Mouse (Mus musculus): ENCODE measurements around the gene Gm6096. TPM values are rescaled to one million over a fixed set of nuclear protein-coding genes. Genes with fewer than 3 reads are reported as not detected.
A peak's percentile ranks its signal among the peaks of the same experiment; 100 is the strongest.

The Gm6096 gene
- polyA plus RNA-seq, 1 experiment: 0.13 TPM

DNA sequence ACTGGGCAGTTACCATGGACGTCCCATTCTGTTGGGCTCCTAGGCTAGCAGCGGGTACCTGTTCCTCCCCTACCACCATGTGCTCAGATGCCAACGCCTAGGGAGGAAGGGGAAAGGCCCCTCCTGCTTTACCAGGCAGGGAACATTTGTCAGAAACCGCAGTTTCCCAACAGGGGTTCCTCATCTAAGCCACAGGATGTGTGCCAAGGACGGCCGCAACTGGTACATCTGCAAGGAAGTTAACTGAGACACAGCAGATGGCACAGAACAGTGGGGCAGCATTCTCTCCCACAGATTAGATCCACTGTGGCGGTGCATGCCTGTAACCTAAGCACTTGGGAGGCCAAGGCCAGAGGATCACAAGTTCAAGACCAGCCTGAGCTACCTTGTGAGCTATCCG, 36.2 kb upstream of the Gm6096 start:
- no peaks in the 10 kb centered on the region for H3K27me3 ChIP-seq (ENCODE audit: control insufficient read depth, insufficient read depth, insufficient read length)
- no peak overlapping the region for H3K4me3 ChIP-seq
- TF ChIP-seq POLR2AphosphoS2 (IDR thresholded peaks at IDR 0.05; ENCODE audit: insufficient read length, low read depth) (no peak), MYOG (IDR thresholded peaks at IDR 0.05; ENCODE audit: control insufficient read depth in 1 of 3, insufficient read depth in 1 of 3, insufficient read length in 2 of 3, low read depth in 2 of 3) (no peak), E2F4 (IDR thresholded peaks at IDR 0.05; ENCODE audit: insufficient read depth) (no peak), CEBPB (IDR thresholded peaks at IDR 0.05; ENCODE audit: insufficient read depth, poor library complexity, severe bottlenecking) (no peak), TCF12 (IDR thresholded peaks at IDR 0.05; ENCODE audit: insufficient read depth, poor library complexity, severe bottlenecking) (no peak), MAX (IDR thresholded peaks at IDR 0.05; ENCODE audit: low read depth) (no peak), TCF3 (IDR thresholded peaks at IDR 0.05; ENCODE audit: insufficient read length, low read depth) (no peak), MYOD1 (IDR thresholded peaks at IDR 0.05; ENCODE audit: control insufficient read depth in 1 of 3, insufficient read length in 2 of 3, low read depth in 2 of 3) (no peak), SRF (IDR thresholded peaks at IDR 0.05; ENCODE audit: control insufficient read depth, insufficient read length, low read depth) (no peak), POLR2A (IDR thresholded peaks at IDR 0.05; ENCODE audit: insufficient read length, low read depth) (no peak), REST (IDR thresholded peaks at IDR 0.05; ENCODE audit: insufficient read depth, insufficient read length) (no peak), USF1 (IDR thresholded peaks at IDR 0.05; ENCODE audit: low read depth) (no peak)
- H3K36me3 ChIP-seq (ENCODE audit: control insufficient read depth, insufficient read depth): peaks cover 57% of the 10 kb centered on the region
- H3ac ChIP-seq (ENCODE audit: control insufficient read depth, insufficient read length): no peak overlapping the region
- H3K79me2 ChIP-seq (ENCODE audit: control insufficient read depth, insufficient read depth): no peaks in the 10 kb centered on the region
- H3K4me2 ChIP-seq (ENCODE audit: low read depth): no peak overlapping the region

DNA sequence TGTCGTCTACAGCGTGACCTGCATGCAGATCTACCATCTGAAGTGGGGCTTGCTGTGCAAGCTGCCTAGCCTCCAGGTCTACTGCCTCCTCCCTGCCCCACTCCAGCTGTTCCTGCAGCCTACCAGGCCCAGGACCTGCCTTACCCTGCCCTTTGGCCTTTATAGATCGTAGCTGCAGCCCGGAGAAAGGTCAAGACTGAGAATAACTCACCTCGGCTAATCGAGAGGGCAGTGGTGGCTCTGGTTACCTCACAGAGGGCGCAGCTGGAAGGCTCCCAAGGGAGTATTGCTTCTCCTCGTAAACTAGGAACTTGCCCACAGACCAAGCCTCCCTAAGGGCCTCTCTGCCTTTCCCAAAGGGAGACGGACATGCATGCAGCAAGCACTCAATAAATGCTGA, 35.4 kb upstream of the Gm6096 start:
- Histone ChIP-seq H3ac (ENCODE audit: control insufficient read depth, insufficient read length) (no peak overlapping the region), H3K27me3 (ENCODE audit: control insufficient read depth, insufficient read depth, insufficient read length) (no peaks in the 10 kb centered on the region), H3K36me3 (ENCODE audit: control insufficient read depth, insufficient read depth) (peaks cover 51% of the 10 kb centered on the region), H3K4me2 (ENCODE audit: low read depth) (no peak overlapping the region), H3K4me3 (no peak overlapping the region), H3K79me2 (ENCODE audit: control insufficient read depth, insufficient read depth) (no peaks in the 10 kb centered on the region)
- TF ChIP-seq POLR2AphosphoS2 (IDR thresholded peaks at IDR 0.05; ENCODE audit: insufficient read length, low read depth) (peak; percentile 46), MAX (IDR thresholded peaks at IDR 0.05; ENCODE audit: low read depth) (no peak)

DNA sequence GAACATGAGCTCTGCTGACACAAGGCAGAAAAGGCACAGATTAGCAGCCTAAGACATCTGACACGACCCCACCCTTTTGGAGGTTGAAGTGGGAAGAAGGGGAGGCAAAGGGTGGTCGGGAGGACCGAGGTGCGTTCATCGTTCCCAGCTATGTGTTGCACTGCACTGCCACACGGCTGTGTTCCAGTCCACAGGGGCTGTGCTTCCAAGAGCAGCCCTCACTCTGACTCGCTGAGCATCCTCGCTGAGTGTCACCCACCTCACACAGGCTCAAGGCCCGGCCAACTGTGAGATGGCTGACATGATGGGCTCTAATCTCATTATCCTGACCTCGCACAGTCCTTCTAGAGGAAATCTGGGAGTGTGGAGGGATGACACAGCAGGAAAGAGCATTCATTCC, 34.4 kb upstream of the Gm6096 start:
- no peaks in the 10 kb centered on the region for H3K27me3 ChIP-seq (ENCODE audit: control insufficient read depth, insufficient read depth, insufficient read length)
- H3K79me2 ChIP-seq (ENCODE audit: control insufficient read depth, insufficient read depth): no peaks in the 10 kb centered on the region
- no peak overlapping the region for H3K4me2 ChIP-seq (ENCODE audit: low read depth)
- H3K36me3 ChIP-seq (ENCODE audit: control insufficient read depth, insufficient read depth): peaks cover 45% of the 10 kb centered on the region
- no peak for TF ChIP-seq POLR2A (IDR thresholded peaks at IDR 0.05; ENCODE audit: insufficient read length, low read depth)
- TF ChIP-seq POLR2AphosphoS2 (IDR thresholded peaks at IDR 0.05; ENCODE audit: insufficient read length, low read depth): peak; percentile 52
- no peak overlapping the region for H3K4me3 ChIP-seq
- H3ac ChIP-seq (ENCODE audit: control insufficient read depth, insufficient read length): no peak overlapping the region

DNA sequence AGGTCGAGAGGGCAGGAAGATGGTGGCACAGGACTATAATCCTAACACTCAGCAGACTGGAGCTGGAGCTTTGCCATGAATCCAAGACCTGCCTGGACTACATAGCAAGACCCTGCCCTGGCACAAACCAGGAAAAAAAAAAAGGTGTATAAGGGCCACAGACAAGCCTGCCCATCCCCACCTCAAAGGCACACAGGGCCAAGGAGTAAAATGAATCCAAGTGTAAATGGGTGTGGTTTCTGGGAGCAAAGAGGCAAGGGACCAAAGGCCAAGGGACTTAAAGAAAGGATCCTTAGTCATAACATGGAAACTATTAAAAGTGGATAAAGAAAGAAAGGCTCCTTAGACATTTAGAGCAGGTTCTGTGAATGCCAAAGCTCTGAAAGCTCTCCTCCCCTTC, 32.3 kb upstream of the Gm6096 start:
- H3ac ChIP-seq (ENCODE audit: control insufficient read depth, insufficient read length): no peak overlapping the region
- H3K4me3 ChIP-seq: no peak overlapping the region
- peaks cover 58% of the 10 kb centered on the region for H3K36me3 ChIP-seq (ENCODE audit: control insufficient read depth, insufficient read depth)
- no peak for TF ChIP-seq TCF3 (IDR thresholded peaks at IDR 0.05; ENCODE audit: insufficient read length, low read depth)
- TF ChIP-seq MYOG (IDR thresholded peaks at IDR 0.05; ENCODE audit: control insufficient read depth in 1 of 3, insufficient read depth in 1 of 3, insufficient read length in 2 of 3, low read depth in 2 of 3): no peak
- no peak for TF ChIP-seq SRF (IDR thresholded peaks at IDR 0.05; ENCODE audit: control insufficient read depth, insufficient read length, low read depth)
- no peak for TF ChIP-seq POLR2AphosphoS2 (IDR thresholded peaks at IDR 0.05; ENCODE audit: insufficient read length, low read depth)
- no peak for TF ChIP-seq CEBPB (IDR thresholded peaks at IDR 0.05; ENCODE audit: insufficient read depth, poor library complexity, severe bottlenecking)
- TF ChIP-seq E2F4 (IDR thresholded peaks at IDR 0.05; ENCODE audit: insufficient read depth): no peak
- no peak for TF ChIP-seq TCF12 (IDR thresholded peaks at IDR 0.05; ENCODE audit: insufficient read depth, poor library complexity, severe bottlenecking)
- no peak for TF ChIP-seq USF1 (IDR thresholded peaks at IDR 0.05; ENCODE audit: low read depth)
- TF ChIP-seq MAX (IDR thresholded peaks at IDR 0.05; ENCODE audit: low read depth): no peak
- no peak for TF ChIP-seq REST (IDR thresholded peaks at IDR 0.05; ENCODE audit: insufficient read depth, insufficient read length)
- TF ChIP-seq POLR2A (IDR thresholded peaks at IDR 0.05; ENCODE audit: insufficient read length, low read depth): no peak
- TF ChIP-seq MYOD1 (IDR thresholded peaks at IDR 0.05; ENCODE audit: control insufficient read depth in 1 of 3, insufficient read length in 2 of 3, low read depth in 2 of 3): no peak
- no peak overlapping the region for H3K4me2 ChIP-seq (ENCODE audit: low read depth)
- no peaks in the 10 kb centered on the region for H3K27me3 ChIP-seq (ENCODE audit: control insufficient read depth, insufficient read depth, insufficient read length)
- H3K79me2 ChIP-seq (ENCODE audit: control insufficient read depth, insufficient read depth): peaks cover 8% of the 10 kb centered on the region

DNA sequence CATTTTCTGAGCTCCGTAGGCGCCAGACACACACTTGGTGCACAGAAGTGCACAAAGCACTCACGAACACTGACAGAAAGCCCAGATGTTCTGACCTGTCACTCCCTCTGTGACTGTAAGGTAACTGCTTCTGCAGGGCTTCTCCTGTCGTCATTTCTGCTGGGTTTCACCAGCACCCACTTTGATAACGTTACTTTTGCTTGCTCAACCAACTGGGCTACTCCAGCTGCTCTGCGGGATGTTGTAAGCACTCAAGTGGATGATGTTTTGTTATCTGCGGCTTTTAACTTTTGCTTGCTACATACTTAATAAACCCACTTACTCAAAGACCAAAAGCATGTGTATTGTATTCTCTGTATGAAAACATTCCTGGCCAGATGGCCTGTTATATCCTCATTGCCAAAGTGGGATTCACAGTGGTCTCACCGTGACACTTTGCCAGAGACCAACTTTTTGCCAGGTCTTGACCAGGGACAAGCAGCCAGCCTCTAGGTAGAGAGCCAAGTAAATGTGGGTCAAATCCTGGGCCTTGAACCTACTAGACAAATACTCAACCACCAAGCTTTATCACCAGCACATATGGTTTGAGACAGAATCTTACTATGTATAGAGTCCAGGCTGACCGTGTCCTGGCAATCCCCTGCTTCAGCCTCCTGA, 29.1 kb upstream of the Gm6096 start:
- Histone ChIP-seq H3K79me2 (ENCODE audit: control insufficient read depth, insufficient read depth) (peaks cover 32% of the 10 kb centered on the region), H3K4me3 (no peak overlapping the region), H3K4me2 (ENCODE audit: low read depth) (no peak overlapping the region), H3ac (ENCODE audit: control insufficient read depth, insufficient read length) (no peak overlapping the region), H3K36me3 (ENCODE audit: control insufficient read depth, insufficient read depth) (peaks cover 44% of the 10 kb centered on the region), H3K27me3 (ENCODE audit: control insufficient read depth, insufficient read depth, insufficient read length) (no peaks in the 10 kb centered on the region)
- TF ChIP-seq MYOG (IDR thresholded peaks at IDR 0.05; ENCODE audit: control insufficient read depth in 1 of 3, insufficient read depth in 1 of 3, insufficient read length in 2 of 3, low read depth in 2 of 3) (no peak), REST (IDR thresholded peaks at IDR 0.05; ENCODE audit: insufficient read depth, insufficient read length) (no peak), MYOD1 (IDR thresholded peaks at IDR 0.05; ENCODE audit: control insufficient read depth in 1 of 3, insufficient read length in 2 of 3, low read depth in 2 of 3) (no peak), CEBPB (IDR thresholded peaks at IDR 0.05; ENCODE audit: insufficient read depth, poor library complexity, severe bottlenecking) (no peak), POLR2AphosphoS2 (IDR thresholded peaks at IDR 0.05; ENCODE audit: insufficient read length, low read depth) (no peak), TCF12 (IDR thresholded peaks at IDR 0.05; ENCODE audit: insufficient read depth, poor library complexity, severe bottlenecking) (no peak), TCF3 (IDR thresholded peaks at IDR 0.05; ENCODE audit: insufficient read length, low read depth) (no peak)
